Mouse (Mus musculus) testis, adult 2 months (tissue): ENCODE measurements around the gene Ncr1. TPM values are rescaled to one million over a fixed set of nuclear protein-coding genes. Genes with fewer than 3 reads are reported as not detected.
"Not testable (repeated sequence)": the region's sequence is repeated elsewhere in the genome, so short reads cannot be mapped to it uniquely, and the experiment has no call there.

ENCODE experiments used
- H3K27ac ChIP-seq: fragments of 200-500 bp; 2 replicates; pipeline ENCODE4 v1.5.1; 2012; ENCODE audit warnings: low read depth, low read length; ENCODE audit not compliant: control insufficient read depth, insufficient read depth
- H3K27me3 ChIP-seq: fragments of 200-500 bp; 2 replicates; pipeline ENCODE4 v1.6.1; 2012; ENCODE audit warnings: mild to moderate bottlenecking, low read length, moderate library complexity; ENCODE audit not compliant: control insufficient read depth, insufficient read depth
- H3K36me3 ChIP-seq: fragments of 200-500 bp; 2 replicates; pipeline ENCODE4 v1.6.1; 2012; ENCODE audit warnings: mild to moderate bottlenecking, low read length; ENCODE audit not compliant: control insufficient read depth, insufficient read depth
- H3K4me1 ChIP-seq: fragments of 200-500 bp; 2 replicates; pipeline ENCODE4 v1.6.1; 2012; ENCODE audit warnings: low read length; ENCODE audit not compliant: control insufficient read depth, insufficient read depth
- H3K4me3 ChIP-seq: fragments of 200-500 bp; 2 replicates; pipeline ENCODE4 v1.5.1; 2012; ENCODE audit warnings: low read depth, mild to moderate bottlenecking, low read length, moderate library complexity, mixed read lengths; ENCODE audit not compliant: control insufficient read depth
- CTCF ChIP-seq: fragments of 200-500 bp; IDR thresholded peaks from 2 replicates; pipeline ENCODE4 v1.5.1; 2012; ENCODE audit warnings: low read depth, mild to moderate bottlenecking, inconsistent platforms, low read length, moderate library complexity; ENCODE audit not compliant: control insufficient read depth, insufficient read depth, insufficient replicate concordance
- POLR2A ChIP-seq: fragments of 200-500 bp; IDR thresholded peaks from 2 replicates; pipeline ENCODE4 v1.6.1; 2012; ENCODE audit warnings: low read depth, mild to moderate bottlenecking, inconsistent platforms, low read length, moderate library complexity; ENCODE audit not compliant: control insufficient read depth
- polyA plus RNA-seq: library from polyadenylated mRNA; depleted of rRNA; stranded (reverse); fragments of >200 nt; gene quantifications from 2 replicates; pipeline ENCODE4 v1.2.3, GENCODE M21; 2012; rRNA removed

Gene Ncr1
- not detected in 2 replicates for polyA plus RNA-seq

- Histone ChIP-seq H3K27ac (no peak within 1 kb of the TSS), H3K4me1 (no peaks in the 10 kb centered on the region), H3K27me3 (no peaks in the 10 kb centered on the region), H3K36me3 (no peaks in the 10 kb centered on the region), H3K4me3 (no peak within 1 kb of the TSS)
- no peak for TF ChIP-seq POLR2A
- no peak for TF ChIP-seq CTCF
Observed at GRCm38 (mm10) chr7:4337509-4337908, at the start of gene Ncr1. Gene Ncr1 (plus strand): TSS chr7:4337724.

- Histone ChIP-seq H3K27me3 (no peaks in the 10 kb centered on the region), H3K27ac (no peak overlapping the region), H3K36me3 (no peaks in the 10 kb centered on the region), H3K4me3 (no peak overlapping the region), H3K4me1 (no peaks in the 10 kb centered on the region)
- no peak for TF ChIP-seq CTCF
- TF ChIP-seq POLR2A, result no peak
Observed at GRCm38 (mm10) chr7:4292638-4293037, 44.9 kb upstream of the Ncr1 start.

- no peaks in the 10 kb centered on the region for H3K27me3 ChIP-seq
- H3K4me1 ChIP-seq, result no peaks in the 10 kb centered on the region
- no peaks in the 10 kb centered on the region for H3K36me3 ChIP-seq
- H3K27ac ChIP-seq, result no peak overlapping the region
- H3K4me3 ChIP-seq, result no peak overlapping the region
- TF ChIP-seq CTCF (no peak; the same call in 1 of the 2 replicates), POLR2A (no peak)
Observed at GRCm38 (mm10) chr7:4297189-4297588, 40.3 kb upstream of the Ncr1 start.

- no peaks in the 10 kb centered on the region for H3K27me3 ChIP-seq
- no peaks in the 10 kb centered on the region for H3K36me3 ChIP-seq
- H3K4me3 ChIP-seq, result no peak overlapping the region
- no peak overlapping the region for H3K27ac ChIP-seq
- TF ChIP-seq POLR2A (no peak), CTCF (no peak)
- H3K4me1 ChIP-seq, result no peaks in the 10 kb centered on the region
Observed at GRCm38 (mm10) chr7:4300166-4300565, 37.4 kb upstream of the Ncr1 start.

GRCm38 (mm10) chr7:4303457-4303856 lies 34.1 kb upstream of the Ncr1 start:
- Histone ChIP-seq H3K27ac (no peak overlapping the region), H3K4me3 (no peak overlapping the region), H3K27me3 (no peaks in the 10 kb centered on the region), H3K4me1 (no peaks in the 10 kb centered on the region), H3K36me3 (no peaks in the 10 kb centered on the region)
- TF ChIP-seq CTCF (no peak), POLR2A (no peak)

- not testable (repeated sequence) for H3K27ac ChIP-seq, H3K4me3 ChIP-seq, H3K36me3 ChIP-seq, H3K4me1 ChIP-seq, H3K27me3 ChIP-seq
Observed at GRCm38 (mm10) chr7:4313109-4313508, 24.4 kb upstream of the Ncr1 start.

GRCm38 (mm10) chr7:4313531-4313930 lies 24.0 kb upstream of the Ncr1 start:
- H3K27ac ChIP-seq, H3K4me3 ChIP-seq, H3K36me3 ChIP-seq, H3K27me3 ChIP-seq, H3K4me1 ChIP-seq: not testable (repeated sequence)

- Histone ChIP-seq H3K27ac (no peak overlapping the region), H3K4me3 (no peak overlapping the region), H3K36me3 (no peaks in the 10 kb centered on the region), H3K27me3 (no peaks in the 10 kb centered on the region), H3K4me1 (no peaks in the 10 kb centered on the region)
- TF ChIP-seq CTCF (no peak), POLR2A (no peak)
Observed at GRCm38 (mm10) chr7:4323301-4323700, 14.2 kb upstream of the Ncr1 start.
